Mouse (Mus musculus) ES-E14 (cell line): ENCODE measurements around the gene Mtss1l.

Experiments used
- CHD2 ChIP-seq: IDR thresholded peaks from 2 replicates; pipeline ENCODE4 v1.6.1; 2014; ENCODE audit warnings: mild to moderate bottlenecking, low read depth, low read length, inconsistent platforms
- ZNF384 ChIP-seq: IDR thresholded peaks from 2 replicates; pipeline ENCODE4 v1.6.1; 2012; ENCODE audit warnings: low read depth, low read length, inconsistent platforms

DNA sequence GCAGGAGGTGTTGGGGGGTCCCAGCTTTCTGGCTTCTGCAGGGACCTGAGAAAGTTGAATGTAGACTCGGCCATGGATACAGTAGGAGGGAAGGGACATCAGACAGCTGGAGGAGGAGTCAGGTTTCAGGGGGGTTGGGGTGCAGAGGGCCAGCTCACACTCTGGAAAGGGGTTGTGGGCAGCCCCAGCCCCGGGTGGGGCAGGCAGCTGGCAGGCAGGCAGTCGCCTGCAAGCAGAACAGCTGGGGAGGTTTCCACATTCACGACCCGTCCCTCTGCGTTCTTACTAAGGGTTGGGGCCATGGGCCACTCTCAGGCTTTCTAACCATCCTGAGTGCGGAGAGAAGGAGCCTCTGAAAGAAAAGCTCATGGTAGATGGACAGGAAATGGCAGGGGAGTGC lies 4.1 kb upstream of the Mtss1l start:
- TF ChIP-seq ZNF384 (no peak), CHD2 (no peak)
